Mouse (Mus musculus): ENCODE data around the gene Prdx6b.

The Prdx6b gene

DNA sequence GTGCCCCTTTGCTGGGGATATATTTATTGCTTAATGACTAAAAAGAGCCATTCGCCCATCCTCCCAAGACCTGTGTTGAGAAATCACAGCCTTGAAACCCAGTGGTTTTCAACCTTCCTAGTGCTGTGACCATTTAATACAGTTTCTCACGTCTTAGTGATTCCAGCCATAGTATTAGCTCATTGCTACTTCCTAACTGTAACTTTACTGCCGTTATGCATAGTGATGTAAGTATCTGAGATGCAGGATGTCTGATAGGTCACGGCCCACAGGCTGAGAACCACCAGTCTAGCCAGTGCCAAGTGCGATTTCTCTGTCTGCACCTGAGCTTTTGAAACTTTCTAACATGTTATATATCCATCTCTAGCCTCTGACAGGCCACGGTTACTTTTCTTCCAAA, 35.0 kb downstream of the Prdx6b start:
- DNase-seq: no peak

DNA sequence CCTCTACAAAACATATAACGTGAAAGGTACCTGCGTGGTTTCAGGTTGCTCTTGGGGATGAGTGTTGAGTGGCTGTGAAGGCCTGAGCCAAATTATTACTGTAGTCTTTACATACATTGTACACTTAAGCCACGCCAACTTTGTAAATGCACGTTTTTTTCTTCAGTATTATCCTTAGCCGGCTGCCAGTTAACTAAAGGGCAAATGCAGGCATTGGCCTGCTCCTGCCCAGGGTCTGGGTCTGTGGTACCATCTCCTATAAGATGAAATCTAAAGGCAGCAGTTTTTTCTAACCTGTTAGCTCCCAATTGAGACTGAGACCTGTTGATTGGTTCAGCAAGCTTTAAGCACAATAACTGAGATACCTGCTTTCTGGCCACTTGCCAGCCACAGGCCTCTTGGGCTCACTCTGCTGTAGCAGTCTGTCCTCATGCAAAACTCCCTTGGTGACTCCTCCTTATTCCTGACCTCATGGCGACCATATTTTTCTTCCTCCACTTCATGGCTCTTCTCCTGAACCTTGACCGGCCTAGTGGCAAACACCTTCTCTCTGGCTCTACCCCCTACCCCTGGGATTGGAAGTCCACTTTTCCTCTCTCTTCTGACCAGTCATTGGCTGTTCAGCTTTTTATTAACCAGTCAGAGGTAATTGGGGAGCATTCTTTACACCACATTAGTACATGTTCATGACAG, 36.8 kb downstream of the Prdx6b start:
- no peak for DNase-seq

DNA sequence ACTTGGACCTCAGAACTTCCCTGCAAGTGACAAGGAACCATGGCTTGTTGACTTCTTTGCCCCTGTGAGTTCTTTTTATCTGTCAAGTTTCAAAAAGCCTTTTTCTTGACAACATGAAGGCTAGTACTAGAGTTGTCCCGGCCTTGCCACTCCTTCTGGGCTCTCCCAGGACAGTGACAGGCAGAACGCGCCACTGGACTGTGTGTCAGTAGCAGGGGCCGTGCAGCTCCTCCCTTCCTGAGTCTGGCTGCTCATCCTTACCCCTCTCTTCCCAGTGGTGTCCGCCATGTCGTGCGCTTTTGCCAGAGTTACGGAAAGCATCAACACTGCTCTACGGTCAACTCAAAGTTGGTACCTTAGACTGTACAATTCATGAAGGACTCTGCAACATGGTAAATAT, 48.3 kb downstream of the Prdx6b start:
- DNase-seq: no peak

Data from right cerebral cortex, postnatal 4 days (tissue).